Mouse (Mus musculus) hindbrain, embryonic 12.5 days (tissue): ENCODE measurements around the gene Cend1. TPM values are rescaled to one million over a fixed set of nuclear protein-coding genes. Genes with fewer than 3 reads are reported as not detected.
"Not testable (repeated sequence)": the region's sequence is repeated elsewhere in the genome, so short reads cannot be mapped to it uniquely, and the experiment has no call there.

Source experiments
- ATAC-seq: fragments of 200-750 bp; cut with Nextera tagmentation; 2 replicates; pipeline ENCODE4 v1.8.0; 2017; ENCODE audit warnings: moderate TSS enrichment; ENCODE audit not compliant: low FRiP score
- H3K27ac ChIP-seq: fragments of 300-500 bp; sonication (generic); 2 replicates; pipeline ENCODE4 v1.5.1; 2016; ENCODE audit warnings: mild to moderate bottlenecking
- H3K27me3 ChIP-seq: fragments of 300-500 bp; sonication (generic); 2 replicates; pipeline ENCODE4 v1.6.1; 2016; ENCODE audit warnings: mild to moderate bottlenecking
- H3K36me3 ChIP-seq: fragments of 300-500 bp; sonication (generic); 2 replicates; pipeline ENCODE4 v1.6.1; 2016; ENCODE audit warnings: mild to moderate bottlenecking
- H3K4me1 ChIP-seq: fragments of 300-500 bp; sonication (generic); 2 replicates; pipeline ENCODE4 v1.6.1; 2016
- H3K4me2 ChIP-seq: fragments of 300-500 bp; sonication (generic); replicated peaks from 2 replicates; pipeline ENCODE4 v1.6.1; 2016; ENCODE audit warnings: mild to moderate bottlenecking
- H3K4me3 ChIP-seq: fragments of 300-500 bp; sonication (generic); 2 replicates; pipeline ENCODE4 v1.5.1; 2016; ENCODE audit warnings: mild to moderate bottlenecking
- H3K9ac ChIP-seq: fragments of 300-500 bp; sonication (generic); 2 replicates; pipeline ENCODE4 v1.6.1; 2016; ENCODE audit warnings: mild to moderate bottlenecking, moderate library complexity
- H3K9me3 ChIP-seq: fragments of 300-500 bp; sonication (generic); replicated peaks from 2 replicates; pipeline ENCODE4 v1.6.1; 2016; ENCODE audit warnings: mild to moderate bottlenecking
- whole genome bisulfite sequencing: fragments of 180-500 bp; shearing (Covaris S2); methylation state at CpG from one replicate; pipeline ENCODE4 v1.1.7; 2016; 5-methylcytosine and 5-hydroxymethylcytosine counted together
- polyA plus RNA-seq: library from polyadenylated mRNA; unstranded; fragments of >200 nt; fragmentation: Nextera tagmentation; extraction: Ambion mirVana; gene quantifications from 2 replicates; pipeline ENCODE4 v1.2.1, GENCODE M21; 2016

Cend1 gene
- polyA plus RNA-seq, 1 experiment from 2014 or later = 27.9 TPM

- Histone ChIP-seq H3K27me3 (peaks cover 17% of the 10 kb centered on the region), H3K4me3 (no peak overlapping the region), H3K9me3 (no peaks in the 10 kb centered on the region), H3K27ac (no peak overlapping the region), H3K9ac (no peak overlapping the region), H3K4me1 (peaks cover 21% of the 10 kb centered on the region), H3K4me2 (no peak overlapping the region), H3K36me3 (peaks cover 35% of the 10 kb centered on the region)
- ATAC-seq = no peak
- 83% methylated on average over 2 of the region's 2 CpGs for WGBS
Observed at GRCm38 (mm10) chr7:141453636-141454035, 24.3 kb upstream of the Cend1 start.

- Histone ChIP-seq H3K4me3 (no peak overlapping the region), H3K9ac (no peak overlapping the region), H3K27ac (no peak overlapping the region), H3K9me3 (no peaks in the 10 kb centered on the region), H3K4me1 (peaks cover 27% of the 10 kb centered on the region), H3K4me2 (no peak overlapping the region), H3K36me3 (peaks cover 35% of the 10 kb centered on the region), H3K27me3 (0 out of 2 replicates have a peak, but pooled peaks cover 4% of the 10 kb centered on the region)
- no peak for ATAC-seq
Observed at GRCm38 (mm10) chr7:141451928-141452327, 22.6 kb upstream of the Cend1 start.

GRCm38 (mm10) chr7:141447110-141447991, 18.1 kb upstream of the Cend1 start, which contains the start of gene Rplp2:
Gene Rplp2 (plus strand): TSS chr7:141447370.
- Histone ChIP-seq H3K4me2 (peak within 1 kb of the TSS; percentile 66), H3K27me3 (no peaks in the 10 kb centered on the region), H3K9me3 (no peaks in the 10 kb centered on the region), H3K4me1 (peaks cover 28% of the 10 kb centered on the region), H3K9ac (peak within 1 kb of the TSS; percentile 88), H3K36me3 (peaks cover 35% of the 10 kb centered on the region), H3K27ac (peak within 1 kb of the TSS; percentile 87), H3K4me3 (peak within 1 kb of the TSS; percentile 86)
- peak; percentile 93 for ATAC-seq
- WGBS = 0% methylated on average over 60 of the region's 63 CpGs

- not testable (repeated sequence) for H3K27ac ChIP-seq, H3K9ac ChIP-seq, H3K27me3 ChIP-seq, H3K9me3 ChIP-seq, H3K4me3 ChIP-seq, H3K4me2 ChIP-seq, ATAC-seq
- WGBS = 92% methylated on average over 3 of the region's 3 CpGs
- Histone ChIP-seq H3K36me3 (peaks cover 27% of the 10 kb centered on the region), H3K4me1 (peaks cover 32% of the 10 kb centered on the region)
Observed at GRCm38 (mm10) chr7:141446374-141446773, 17.1 kb upstream of the Cend1 start.

- peaks cover 20% of the 10 kb centered on the region for H3K36me3 ChIP-seq
- peaks cover 30% of the 10 kb centered on the region for H3K4me1 ChIP-seq
- H3K27me3 ChIP-seq = no peaks in the 10 kb centered on the region
- ATAC-seq = no peak
- under 1% methylated on average over 25 of the region's 25 CpGs for WGBS
- H3K27ac ChIP-seq = no peak within 1 kb of the TSS; the same call in 1 of the 2 replicates
- H3K4me3 ChIP-seq = peak within 1 kb of the TSS; percentile 39
- no peaks in the 10 kb centered on the region for H3K9me3 ChIP-seq
- H3K9ac ChIP-seq = peak within 1 kb of the TSS; percentile 55
- H3K4me2 ChIP-seq = peak within 1 kb of the TSS; percentile 72
Observed at GRCm38 (mm10) chr7:141443828-141444237, 14.5 kb upstream of the Cend1 start, which contains the start of gene Pidd1. Gene Pidd1 (minus strand): TSS chr7:141444025.

GRCm38 (mm10) chr7:141443081-141443821, 14.0 kb upstream of the Cend1 start:
- Histone ChIP-seq H3K27ac (no peak overlapping the region; the same call in 1 of the 2 replicates), H3K36me3 (peaks cover 20% of the 10 kb centered on the region), H3K9ac (peak overlapping the region; percentile 55), H3K4me3 (peak overlapping the region; percentile 39), H3K27me3 (no peaks in the 10 kb centered on the region), H3K4me1 (peaks cover 24% of the 10 kb centered on the region), H3K9me3 (no peaks in the 10 kb centered on the region), H3K4me2 (peak overlapping the region; percentile 72)
- ATAC-seq = no peak
- 27% methylated on average over 12 of the region's 12 CpGs for WGBS

GRCm38 (mm10) chr7:141442199-141442598, 12.9 kb upstream of the Cend1 start:
- Histone ChIP-seq H3K4me2 (peak overlapping the region; percentile 72; the same call in 1 of the 2 replicates), H3K4me3 (peak overlapping the region; percentile 39; the same call in 1 of the 2 replicates), H3K9ac (peak overlapping the region; percentile 32), H3K27ac (no peak overlapping the region), H3K36me3 (peaks cover 22% of the 10 kb centered on the region), H3K4me1 (peaks cover 25% of the 10 kb centered on the region), H3K9me3 (no peaks in the 10 kb centered on the region), H3K27me3 (no peaks in the 10 kb centered on the region)
- ATAC-seq = no peak
- 94% methylated on average over 13 of the region's 13 CpGs for WGBS

GRCm38 (mm10) chr7:141441460-141441859, 12.2 kb upstream of the Cend1 start:
- H3K36me3 ChIP-seq = peaks cover 22% of the 10 kb centered on the region
- H3K9ac ChIP-seq = no peak overlapping the region
- H3K4me3 ChIP-seq = no peak overlapping the region
- no peaks in the 10 kb centered on the region for H3K27me3 ChIP-seq
- H3K4me2 ChIP-seq = no peak overlapping the region
- whole genome bisulfite sequencing = 94% methylated on average over 9 of the region's 9 CpGs
- no peak overlapping the region for H3K27ac ChIP-seq
- no peaks in the 10 kb centered on the region for H3K9me3 ChIP-seq
- ATAC-seq = no peak
- H3K4me1 ChIP-seq = peaks cover 32% of the 10 kb centered on the region

- Histone ChIP-seq H3K36me3 (peaks cover 22% of the 10 kb centered on the region), H3K4me2 (no peak overlapping the region), H3K4me3 (no peak overlapping the region), H3K27ac (no peak overlapping the region), H3K9me3 (no peaks in the 10 kb centered on the region), H3K9ac (no peak overlapping the region), H3K27me3 (no peaks in the 10 kb centered on the region), H3K4me1 (peaks cover 40% of the 10 kb centered on the region)
- no peak for ATAC-seq
- 33% methylated on average over 6 of the region's 6 CpGs for WGBS
Observed at GRCm38 (mm10) chr7:141440613-141441012, 11.3 kb upstream of the Cend1 start.

- no peaks in the 10 kb centered on the region for H3K27me3 ChIP-seq
- no peak for ATAC-seq
- no peak overlapping the region for H3K4me2 ChIP-seq
- H3K4me3 ChIP-seq = no peak overlapping the region
- 93% methylated on average over 11 of the region's 11 CpGs for WGBS
- no peak overlapping the region for H3K27ac ChIP-seq
- H3K4me1 ChIP-seq = peaks cover 48% of the 10 kb centered on the region
- H3K9ac ChIP-seq = no peak overlapping the region
- H3K9me3 ChIP-seq = no peaks in the 10 kb centered on the region
- peaks cover 22% of the 10 kb centered on the region for H3K36me3 ChIP-seq
Observed at GRCm38 (mm10) chr7:141439811-141440210, 10.5 kb upstream of the Cend1 start.

- H3K4me2 ChIP-seq = no peak overlapping the region
- no peak for ATAC-seq
- H3K4me1 ChIP-seq = peaks cover 50% of the 10 kb centered on the region
- 90% methylated on average over 10 of the region's 10 CpGs for WGBS
- H3K9me3 ChIP-seq = no peaks in the 10 kb centered on the region
- H3K27me3 ChIP-seq = no peaks in the 10 kb centered on the region
- H3K36me3 ChIP-seq = peaks cover 22% of the 10 kb centered on the region
- H3K9ac ChIP-seq = no peak overlapping the region
- no peak overlapping the region for H3K27ac ChIP-seq
- H3K4me3 ChIP-seq = no peak overlapping the region
Observed at GRCm38 (mm10) chr7:141439140-141439679, 9.9 kb upstream of the Cend1 start.
